Mouse (Mus musculus) limb, embryonic 11.5 days (tissue): ENCODE results near the gene Pgrmc2. TPM values are rescaled to one million over a fixed set of nuclear protein-coding genes. Genes with fewer than 3 reads are reported as not detected.

Experiments used
- ATAC-seq: fragments of 200-750 bp; cut with Nextera tagmentation; 2 replicates; pipeline ENCODE4 v1.8.0; 2017; ENCODE audit warnings: low read depth; ENCODE audit not compliant: insufficient number of reproducible peaks, low FRiP score, low TSS enrichment
- DNase-seq: peaks from one replicate; pipeline ENCODE4 v3.0.0-alpha.2; 2015; ENCODE audit warnings: low spot score
- H3K27ac ChIP-seq: fragments of 300-500 bp; sonication (generic); replicated peaks from 2 replicates; pipeline ENCODE4 v1.5.1; 2014; ENCODE audit warnings: low read depth, mild to moderate bottlenecking, low read length
- H3K27me3 ChIP-seq: fragments of 300-500 bp; sonication (generic); 2 replicates; pipeline ENCODE4 v1.6.1; 2014; ENCODE audit warnings: mild to moderate bottlenecking, low read length, mixed read lengths; ENCODE audit not compliant: control insufficient read depth, insufficient read depth
- H3K36me3 ChIP-seq: fragments of 300-500 bp; sonication (generic); 2 replicates; pipeline ENCODE4 v1.6.1; 2014; ENCODE audit warnings: mild to moderate bottlenecking, low read length, moderate library complexity, mixed read lengths; ENCODE audit not compliant: control insufficient read depth, insufficient read depth
- H3K4me1 ChIP-seq: fragments of 300-500 bp; sonication (generic); 2 replicates; pipeline ENCODE4 v1.6.1; 2014; ENCODE audit warnings: low read length, mixed read lengths; ENCODE audit not compliant: control insufficient read depth, insufficient read depth
- H3K4me2 ChIP-seq: fragments of 300-500 bp; sonication (generic); 2 replicates; pipeline ENCODE4 v1.6.1; 2014; ENCODE audit warnings: low read depth, mild to moderate bottlenecking, moderate library complexity; ENCODE audit not compliant: severe bottlenecking
- H3K4me3 ChIP-seq: fragments of 300-500 bp; sonication (generic); 2 replicates; pipeline ENCODE4 v1.5.1; 2014; ENCODE audit warnings: low read depth, low read length
- H3K9ac ChIP-seq: fragments of 300-500 bp; sonication (generic); 2 replicates; pipeline ENCODE4 v1.6.1; 2014; ENCODE audit warnings: mild to moderate bottlenecking, low read length
- H3K9me3 ChIP-seq: fragments of 300-500 bp; sonication (generic); 2 replicates; pipeline ENCODE4 v1.6.1; 2016; ENCODE audit warnings: low read length; ENCODE audit not compliant: control insufficient read depth
- WGBS: fragments of 180-500 bp; shearing (Covaris S2); extraction: QIAGEN DNeasy Blood & Tissue Kit; methylation state at CpG from one replicate; pipeline ENCODE4 v1.1.7; 2014; 5-methylcytosine and 5-hydroxymethylcytosine counted together
- polyA plus RNA-seq: library from polyadenylated mRNA; unstranded; fragments of >200 nt; fragmentation: Nextera tagmentation; extraction: Ambion mirVana; gene quantifications from 2 replicates; pipeline ENCODE4 v1.2.1, GENCODE M21; 2014

Gene Pgrmc2
- polyA plus RNA-seq, 1 experiment from 2014 or later = 28.9 TPM

- Histone ChIP-seq H3K27me3 (no peaks in the 10 kb centered on the region), H3K4me1 (no peaks in the 10 kb centered on the region; the same call in 1 of the 2 replicates), H3K9ac (peak overlapping the region; percentile 82), H3K27ac (peak overlapping the region; percentile 71), H3K9me3 (no peaks in the 10 kb centered on the region), H3K4me2 (peak overlapping the region; percentile 61), H3K36me3 (no peaks in the 10 kb centered on the region), H3K4me3 (peak overlapping the region; percentile 88)
- ATAC-seq (peak; percentile 65), DNase-seq (no peak)
- WGBS = under 1% methylated on average over 43 of the region's 43 CpGs
These were observed 344 bp downstream of the Pgrmc2 start for GRCm38 (mm10) chr3:41082520-41082884.

DNA sequence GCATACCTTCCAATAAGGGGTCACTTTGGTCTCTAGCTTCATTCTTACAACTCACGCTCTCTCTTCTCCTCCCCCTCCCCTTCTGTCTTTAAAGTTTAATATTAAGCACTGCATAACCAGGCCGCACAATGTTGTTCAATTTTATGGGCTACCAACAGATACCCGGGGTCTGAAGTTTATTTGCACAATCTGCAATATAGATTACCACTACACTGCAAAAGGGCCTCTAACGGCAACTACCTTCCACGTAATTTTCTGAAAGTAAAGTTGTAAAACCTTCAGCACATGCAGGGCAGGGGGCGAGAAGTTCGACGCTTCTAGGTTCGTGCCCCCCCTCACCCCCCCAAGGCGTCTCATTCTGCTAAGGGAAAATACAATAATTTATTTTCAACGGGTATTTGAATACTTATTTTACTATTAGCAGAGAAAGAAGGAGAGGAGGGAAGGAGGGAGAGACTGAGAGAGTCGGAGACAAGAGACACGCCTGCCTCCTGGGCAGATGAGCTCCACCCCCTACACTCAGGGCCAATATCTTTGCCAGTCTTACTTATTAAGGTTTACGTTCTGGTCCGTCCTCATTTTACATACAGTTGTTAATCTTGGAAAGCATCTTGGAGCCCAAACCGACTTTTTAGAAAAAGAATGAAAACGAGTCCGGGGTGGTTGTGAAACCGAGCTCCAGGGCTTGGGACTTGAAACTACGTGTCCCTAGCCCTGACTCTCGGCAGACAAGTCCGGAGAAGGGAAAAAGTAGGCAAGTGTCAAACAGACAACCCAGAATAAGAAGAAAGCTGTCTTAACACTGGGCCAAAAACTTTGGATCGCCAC lies 1.2 kb downstream of the Pgrmc2 start:
- 2% methylated on average over 23 of the region's 23 CpGs for WGBS
- ATAC-seq (no peak), DNase-seq (peak; percentile 47)
- no peaks in the 10 kb centered on the region; the same call in 1 of the 2 replicates for H3K4me1 ChIP-seq
- H3K27me3 ChIP-seq = no peaks in the 10 kb centered on the region
- peak overlapping the region; percentile 61 for H3K4me2 ChIP-seq
- H3K4me3 ChIP-seq = peak overlapping the region; percentile 88
- no peaks in the 10 kb centered on the region for H3K36me3 ChIP-seq
- H3K9ac ChIP-seq = peak overlapping the region; percentile 82
- H3K27ac ChIP-seq = 0 out of 2 replicates have a peak overlapping the region, but pooled peaks have one; percentile 71
- no peaks in the 10 kb centered on the region for H3K9me3 ChIP-seq

DNA sequence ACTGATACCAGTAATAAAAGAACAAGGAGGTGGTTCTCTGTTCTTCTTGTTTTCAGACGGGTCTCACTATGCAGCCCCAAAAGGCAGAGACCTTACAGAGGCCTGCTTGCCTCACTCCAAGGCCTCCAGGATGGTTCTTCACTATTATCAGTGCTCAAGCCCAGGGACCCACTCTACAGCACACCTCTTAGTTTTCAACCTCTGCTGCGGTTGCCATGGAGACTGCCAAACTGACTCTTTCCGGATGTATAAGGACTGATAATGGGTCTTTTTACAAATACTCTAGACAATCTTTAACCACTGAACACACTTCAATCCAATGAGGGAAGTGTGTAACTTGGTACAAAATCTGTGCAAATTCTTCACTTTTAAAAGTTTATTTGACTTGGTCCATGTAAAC lies 2.1 kb downstream of the Pgrmc2 start:
- H3K36me3 ChIP-seq = no peaks in the 10 kb centered on the region
- H3K9ac ChIP-seq = no peak overlapping the region
- no peak overlapping the region for H3K27ac ChIP-seq
- no peaks in the 10 kb centered on the region; the same call in 1 of the 2 replicates for H3K4me1 ChIP-seq
- DNase-seq (peak; percentile 24), ATAC-seq (no peak)
- H3K9me3 ChIP-seq = no peaks in the 10 kb centered on the region
- WGBS = 56% methylated on average over 3 of the region's 3 CpGs
- H3K4me3 ChIP-seq = no peak overlapping the region
- no peaks in the 10 kb centered on the region for H3K27me3 ChIP-seq
- no peak overlapping the region for H3K4me2 ChIP-seq

- Histone ChIP-seq H3K36me3 (no peaks in the 10 kb centered on the region), H3K4me1 (no peaks in the 10 kb centered on the region; the same call in 1 of the 2 replicates), H3K9me3 (no peaks in the 10 kb centered on the region), H3K27ac (no peak overlapping the region), H3K4me3 (no peak overlapping the region), H3K27me3 (no peaks in the 10 kb centered on the region), H3K4me2 (no peak overlapping the region), H3K9ac (no peak overlapping the region)
- 93% methylated on average over 2 of the region's 2 CpGs for whole genome bisulfite sequencing
- no peak for ATAC-seq
- DNase-seq = no peak
These were observed 4.2 kb downstream of the Pgrmc2 start for GRCm38 (mm10) chr3:41078673-41079072.

DNA sequence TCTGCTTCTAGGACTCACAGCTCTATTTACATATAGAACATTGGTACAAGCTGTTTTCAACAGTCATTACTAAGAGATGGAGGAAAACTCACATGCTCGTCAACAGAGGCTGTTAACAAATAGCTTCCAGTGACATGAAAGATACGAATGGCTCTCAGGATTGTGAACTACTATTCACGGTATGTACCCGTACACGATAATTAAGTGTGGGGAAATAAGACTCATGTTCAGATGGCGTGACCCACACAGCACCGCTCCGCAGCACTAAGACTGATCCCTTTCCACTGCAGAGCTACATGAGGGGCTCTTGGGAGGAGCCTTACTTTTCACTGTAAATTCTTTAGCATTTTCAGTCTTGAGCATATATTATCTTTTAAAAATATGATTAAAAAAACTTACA lies 7.5 kb downstream of the Pgrmc2 start:
- no peaks in the 10 kb centered on the region for H3K9me3 ChIP-seq
- H3K4me3 ChIP-seq = no peak overlapping the region
- H3K9ac ChIP-seq = no peak overlapping the region
- DNase-seq (no peak), ATAC-seq (no peak)
- WGBS = 75% methylated on average over 8 of the region's 8 CpGs
- H3K4me2 ChIP-seq = no peak overlapping the region
- H3K27ac ChIP-seq = no peak overlapping the region
- no peaks in the 10 kb centered on the region for H3K4me1 ChIP-seq
- H3K27me3 ChIP-seq = no peaks in the 10 kb centered on the region
- no peaks in the 10 kb centered on the region for H3K36me3 ChIP-seq

DNA sequence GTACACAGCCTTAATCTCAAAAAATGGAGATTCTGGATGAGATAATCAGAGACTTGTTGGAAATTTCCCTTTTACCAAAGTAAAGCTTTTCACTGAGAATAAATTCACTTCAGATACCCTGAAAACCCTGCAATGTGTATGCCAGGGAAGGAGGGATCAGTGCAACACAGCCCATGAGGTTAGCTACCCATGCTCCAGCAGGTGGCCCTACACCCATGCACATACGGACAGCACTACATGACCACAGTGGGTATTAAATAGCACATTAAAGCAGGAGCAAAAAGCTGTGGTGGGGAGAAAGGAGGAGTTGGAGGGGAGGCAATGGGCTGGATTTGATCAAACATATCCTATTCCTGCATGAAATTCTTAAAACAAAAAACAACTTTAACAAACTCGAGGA lies 12.3 kb downstream of the Pgrmc2 start:
- Histone ChIP-seq H3K4me2 (no peak overlapping the region), H3K27ac (no peak overlapping the region), H3K4me1 (no peaks in the 10 kb centered on the region), H3K9me3 (no peaks in the 10 kb centered on the region), H3K4me3 (no peak overlapping the region), H3K36me3 (no peaks in the 10 kb centered on the region), H3K27me3 (no peaks in the 10 kb centered on the region), H3K9ac (no peak overlapping the region)
- ATAC-seq = no peak
- 83% methylated on average over 2 of the region's 2 CpGs for WGBS
- DNase-seq = no peak

GRCm38 (mm10) chr3:41065320-41065719 lies 17.5 kb downstream of the Pgrmc2 start:
- no peak overlapping the region for H3K27ac ChIP-seq
- 89% methylated on average over 2 of the region's 2 CpGs for WGBS

GRCm38 (mm10) chr3:41062758-41063157 lies 20.1 kb downstream of the Pgrmc2 start:
- WGBS = 96% methylated on average over 2 of the region's 2 CpGs
- no peak overlapping the region for H3K4me3 ChIP-seq
- H3K9ac ChIP-seq = no peak overlapping the region
- no peak overlapping the region for H3K27ac ChIP-seq
- ATAC-seq = no peak
- H3K27me3 ChIP-seq = no peaks in the 10 kb centered on the region
- H3K4me1 ChIP-seq = no peaks in the 10 kb centered on the region
- DNase-seq = no peak
- no peak overlapping the region for H3K4me2 ChIP-seq
- no peaks in the 10 kb centered on the region for H3K9me3 ChIP-seq
- H3K36me3 ChIP-seq = no peaks in the 10 kb centered on the region; the same call in none of the 2 replicates

More at GRCm38 (mm10) chr3:41065320-41065719, 17.5 kb downstream of the Pgrmc2 start:
- no peaks in the 10 kb centered on the region for H3K27me3 ChIP-seq
- H3K4me2 ChIP-seq = no peak overlapping the region
- ATAC-seq (no peak), DNase-seq (no peak)
- H3K9me3 ChIP-seq = no peaks in the 10 kb centered on the region
- H3K9ac ChIP-seq = no peak overlapping the region
- no peak overlapping the region for H3K4me3 ChIP-seq
- H3K36me3 ChIP-seq = no peaks in the 10 kb centered on the region; the same call in none of the 2 replicates
- H3K4me1 ChIP-seq = no peaks in the 10 kb centered on the region
